Comparison of ENCODE assay signal across 8 mouse cellular contexts in genomic region chr17:32027666-32028065, GRCm38 (mm10). TPM values are rescaled to one million over a fixed set of nuclear protein-coding genes. Genes with fewer than 3 reads are reported as not detected.
A peak's percentile ranks its signal among the peaks of the same experiment; 100 is the strongest.
DNase-seq lines count a peak whose midpoint lies in the region; ATAC-seq lines count a peak whose summit lies in the region.

No protein-coding gene starts in this region.

- H3K9me3 ChIP-seq in midbrain, embryonic 14.5 days (ENCODE audit: control insufficient read depth, low read length), result no peaks in the 10 kb centered on the region
- no peaks in the 10 kb centered on the region for H3K9me3 ChIP-seq in midbrain, embryonic 10.5 days (replicated peaks)
- no peaks in the 10 kb centered on the region for H3K9me3 ChIP-seq in embryonic facial prominence, embryonic 14.5 days (ENCODE audit: control insufficient read depth, low read length)
- no peaks in the 10 kb centered on the region for H3K9me3 ChIP-seq in neural tube, embryonic 15.5 days (replicated peaks)

- peak; percentile 52; the same call in 1 of the 2 replicates for ATAC-seq in frontal cortex, adult (ENCODE audit: low TSS enrichment)
- ATAC-seq in midbrain, embryonic 14.5 days (ENCODE audit: low FRiP score, low TSS enrichment), result no peak
- ATAC-seq in embryonic facial prominence, embryonic 14.5 days (ENCODE audit: low read depth), result no peak
- ATAC-seq in neural tube, embryonic 15.5 days (ENCODE audit: low FRiP score), result peak; percentile 68; the same call in 1 of the 2 replicates

- no peak overlapping the region for H3K9ac ChIP-seq in midbrain, embryonic 14.5 days (replicated peaks; ENCODE audit: low read length)
- H3K9ac ChIP-seq in embryonic facial prominence, embryonic 14.5 days (ENCODE audit: low read depth, low read length), result no peak overlapping the region
- H3K9ac ChIP-seq in neural tube, embryonic 15.5 days (replicated peaks), result no peak overlapping the region

- H3K4me2 ChIP-seq in midbrain, embryonic 14.5 days (ENCODE audit: low read length), result no peak overlapping the region
- no peak overlapping the region for H3K4me2 ChIP-seq in embryonic facial prominence, embryonic 14.5 days (ENCODE audit: low read depth, low read length)
- no peak overlapping the region for H3K4me2 ChIP-seq in neural tube, embryonic 15.5 days

- no peaks in the 10 kb centered on the region for H3K4me1 ChIP-seq in midbrain, embryonic 14.5 days (ENCODE audit: control insufficient read depth, insufficient read depth, low read length)
- peaks cover 3% of the 10 kb centered on the region; the same call in 1 of the 2 replicates for H3K4me1 ChIP-seq in midbrain, embryonic 10.5 days
- H3K4me1 ChIP-seq in embryonic facial prominence, embryonic 14.5 days (ENCODE audit: control insufficient read depth, insufficient read depth, low read length), result no peaks in the 10 kb centered on the region
- H3K4me1 ChIP-seq in neural tube, embryonic 15.5 days, result no peaks in the 10 kb centered on the region

- DNase-seq in frontal cortex, postnatal 14 days (ENCODE audit: low spot score in 2 of 2), result no peak
- peak; percentile 76 for DNase-seq in midbrain, embryonic 14.5 days
- DNase-seq in midbrain, embryonic 10.5 days (ENCODE audit: low spot score), result no peak
- DNase-seq in embryonic facial prominence, embryonic 14.5 days (ENCODE audit: low spot score), result peak; percentile 86
- DNase-seq in spleen, postnatal 10 days (ENCODE audit: low spot score in 2 of 2), result no peak
- no peak for DNase-seq in layer of hippocampus, adult 9-11 months

- H3K27ac ChIP-seq in midbrain, embryonic 14.5 days (replicated peaks; ENCODE audit: low read depth, low read length), result no peak overlapping the region
- no peak overlapping the region for H3K27ac ChIP-seq in midbrain, embryonic 10.5 days (replicated peaks)
- H3K27ac ChIP-seq in embryonic facial prominence, embryonic 14.5 days (replicated peaks; ENCODE audit: low read depth, low read length), result no peak overlapping the region
- no peak overlapping the region for H3K27ac ChIP-seq in neural tube, embryonic 15.5 days (replicated peaks)

- no peaks in the 10 kb centered on the region for H3K27me3 ChIP-seq in midbrain, embryonic 14.5 days (ENCODE audit: control insufficient read depth, insufficient read depth, low read length)
- no peaks in the 10 kb centered on the region for H3K27me3 ChIP-seq in midbrain, embryonic 10.5 days (ENCODE audit: low read depth, poor library complexity, severe bottlenecking)
- no peaks in the 10 kb centered on the region for H3K27me3 ChIP-seq in embryonic facial prominence, embryonic 14.5 days (replicated peaks; ENCODE audit: control insufficient read depth, insufficient read depth, low read length)
- no peaks in the 10 kb centered on the region for H3K27me3 ChIP-seq in neural tube, embryonic 15.5 days (replicated peaks)

- H3K36me3 ChIP-seq in midbrain, embryonic 14.5 days (ENCODE audit: control insufficient read depth, insufficient read depth, low read length), result no peaks in the 10 kb centered on the region
- no peaks in the 10 kb centered on the region for H3K36me3 ChIP-seq in midbrain, embryonic 10.5 days
- no peaks in the 10 kb centered on the region for H3K36me3 ChIP-seq in embryonic facial prominence, embryonic 14.5 days (ENCODE audit: control insufficient read depth, insufficient read depth, low read length)
- H3K36me3 ChIP-seq in neural tube, embryonic 15.5 days, result no peaks in the 10 kb centered on the region

- H3K4me3 ChIP-seq in midbrain, embryonic 14.5 days (replicated peaks; ENCODE audit: low read depth, low read length), result no peak overlapping the region
- H3K4me3 ChIP-seq in midbrain, embryonic 10.5 days, result no peak overlapping the region
- H3K4me3 ChIP-seq in embryonic facial prominence, embryonic 14.5 days (ENCODE audit: low read depth, low read length), result no peak overlapping the region
- no peak overlapping the region for H3K4me3 ChIP-seq in neural tube, embryonic 15.5 days (replicated peaks)

- 31% methylated on average over 3 of the region's 3 CpGs for WGBS in midbrain, embryonic 14.5 days
- WGBS in midbrain, embryonic 10.5 days, result 30% methylated on average over 3 of the region's 3 CpGs
- 33% methylated on average over 3 of the region's 3 CpGs for WGBS in embryonic facial prominence, embryonic 14.5 days
- 30% methylated on average over 3 of the region's 3 CpGs for WGBS in neural tube, embryonic 15.5 days

RNA-seq across cellular contexts. Expression of gene Rrp1b, which starts 8.2 kb away (rescaled TPM):
- 35.3 and 38.8 TPM in 2 replicates for polyA plus RNA-seq in midbrain, embryonic 14.5 days (2014; fragmentation: Nextera tagmentation; extraction: Ambion mirVana)
- 86.1 and 102 TPM in 2 replicates for polyA plus RNA-seq in midbrain, embryonic 10.5 days (2016; fragmentation: Nextera tagmentation; extraction: Ambion mirVana)
- polyA plus RNA-seq in embryonic facial prominence, embryonic 14.5 days (2014; fragmentation: Nextera tagmentation; extraction: Ambion mirVana), result 41.9 and 47.9 TPM in 2 replicates
- polyA plus RNA-seq in neural tube, embryonic 15.5 days (2015; fragmentation: Nextera tagmentation; extraction: Ambion mirVana), result 36.9 and 42.0 TPM in 2 replicates

RNA-seq across cellular contexts. Expression of gene Hsf2bp, which starts 8.5 kb away (rescaled TPM):
- 0.43 and 0.47 TPM in 2 replicates for polyA plus RNA-seq in midbrain, embryonic 14.5 days (2014; fragmentation: Nextera tagmentation; extraction: Ambion mirVana)
- 0.47 and 0.68 TPM in 2 replicates for polyA plus RNA-seq in midbrain, embryonic 10.5 days (2016; fragmentation: Nextera tagmentation; extraction: Ambion mirVana)
- polyA plus RNA-seq in embryonic facial prominence, embryonic 14.5 days (2014; fragmentation: Nextera tagmentation; extraction: Ambion mirVana), result 1.2 and 1.3 TPM in 2 replicates
- 0.54 and 0.67 TPM in 2 replicates for polyA plus RNA-seq in neural tube, embryonic 15.5 days (2015; fragmentation: Nextera tagmentation; extraction: Ambion mirVana)

Comparison
In these comparisons a context has a peak if more than half of its experiments do, and no peak if none do; other contexts are left out.
1. DNase-seq: peak in midbrain, embryonic 14.5 days (single experiment) and embryonic facial prominence, embryonic 14.5 days (single experiment); none in frontal cortex, postnatal 14 days (0 of 2), midbrain, embryonic 10.5 days (single experiment), spleen, postnatal 10 days (0 of 2) and layer of hippocampus, adult 9-11 months (single experiment).
2. ATAC-seq: peak in frontal cortex, adult (single experiment) and neural tube, embryonic 15.5 days (single experiment); none in midbrain, embryonic 14.5 days (single experiment) and embryonic facial prominence, embryonic 14.5 days (single experiment).